Mouse (Mus musculus) embryo, embryonic 11.5 days (tissue): ENCODE measurements at regions not wholly inside any gene's neighbourhood (a gene's known extent, or its start where the extent isn't known, plus 50 kb on each side); places are given as distances from the start of the nearest gene placed in this dataset.

Experiments
- DNase-seq: peaks from one replicate; pipeline ENCODE4 v3.0.0-alpha.2; 2012; ENCODE audit warnings: low read depth, low spot score

DNA sequence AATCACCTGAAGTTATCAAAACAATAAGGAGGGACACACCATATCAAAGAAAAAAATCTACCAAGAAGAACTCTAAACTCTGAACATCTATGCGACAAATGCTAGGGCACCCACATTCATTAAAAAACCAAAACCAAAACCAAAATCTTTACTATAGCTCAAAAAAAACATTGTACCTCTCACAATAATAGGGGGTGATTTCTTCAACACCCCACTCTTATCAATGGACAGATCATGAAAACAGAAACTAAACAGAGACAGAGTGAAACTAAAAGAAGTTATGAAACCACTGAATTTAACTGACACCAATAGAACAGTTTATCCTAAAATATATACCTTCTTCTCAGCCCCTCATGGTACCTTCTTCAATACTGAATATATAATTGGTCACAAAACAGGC, 1314.5 kb upstream of the Gm7489 start:
- no peak for DNase-seq

DNA sequence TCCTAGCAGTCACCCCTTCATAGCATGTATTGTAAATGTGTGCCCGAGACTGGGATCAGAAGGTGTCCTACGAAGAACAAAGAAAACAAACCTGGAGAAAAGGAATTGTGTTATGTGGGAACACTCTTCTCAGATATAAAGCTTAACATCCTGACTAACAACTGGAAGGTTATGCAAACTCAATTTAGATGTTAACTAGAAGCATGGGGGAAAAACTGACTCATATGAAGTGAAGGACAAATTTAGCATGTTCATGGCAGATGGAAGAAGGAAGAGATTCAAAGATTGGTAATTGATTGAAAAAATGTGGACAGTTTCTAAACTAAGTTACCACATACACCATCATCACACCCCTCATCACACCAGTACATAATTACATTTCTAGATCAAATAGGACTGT, 1307.1 kb upstream of the Gm7489 start:
- DNase-seq: no peak

DNA sequence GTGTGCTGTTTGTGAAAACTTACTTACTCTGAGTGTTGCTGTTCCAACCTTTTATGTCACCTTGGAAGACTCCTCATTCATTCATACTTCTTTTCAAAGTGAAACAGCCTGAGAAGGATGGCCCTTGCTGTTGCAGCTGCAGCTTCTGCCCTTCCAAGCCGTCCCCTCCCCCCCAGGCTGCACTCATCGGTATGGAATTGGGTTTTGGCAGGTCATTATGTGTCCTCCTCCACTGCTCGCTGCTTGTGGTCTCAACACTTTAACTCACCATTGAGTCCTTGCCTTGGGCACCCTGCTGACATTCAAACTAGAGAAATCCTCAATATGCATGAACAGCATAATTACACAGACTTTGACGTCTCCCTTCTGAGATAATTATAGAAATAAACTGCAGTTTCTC, 1295.3 kb upstream of the Gm7489 start:
- no peak for DNase-seq

DNA sequence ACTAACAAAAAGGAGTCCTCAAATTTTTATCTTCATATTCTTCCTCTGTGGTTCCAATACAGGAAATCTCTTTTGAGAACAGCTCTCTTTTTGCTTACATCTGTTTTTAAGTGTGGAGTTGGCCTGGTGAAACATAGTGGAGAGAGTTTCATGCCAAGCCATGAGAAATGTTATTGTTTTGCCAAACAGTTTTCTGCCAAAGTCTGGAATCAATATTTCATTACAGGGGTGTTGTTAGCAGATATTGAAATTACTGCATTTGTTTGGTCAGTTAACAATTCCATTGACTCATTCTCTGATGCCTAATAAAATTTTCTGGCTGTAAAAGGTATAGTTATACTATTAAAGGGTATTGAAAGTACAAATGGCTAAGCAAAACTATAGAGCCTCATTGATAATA, 1285.2 kb upstream of the Gm7489 start:
- DNase-seq: no peak

DNA sequence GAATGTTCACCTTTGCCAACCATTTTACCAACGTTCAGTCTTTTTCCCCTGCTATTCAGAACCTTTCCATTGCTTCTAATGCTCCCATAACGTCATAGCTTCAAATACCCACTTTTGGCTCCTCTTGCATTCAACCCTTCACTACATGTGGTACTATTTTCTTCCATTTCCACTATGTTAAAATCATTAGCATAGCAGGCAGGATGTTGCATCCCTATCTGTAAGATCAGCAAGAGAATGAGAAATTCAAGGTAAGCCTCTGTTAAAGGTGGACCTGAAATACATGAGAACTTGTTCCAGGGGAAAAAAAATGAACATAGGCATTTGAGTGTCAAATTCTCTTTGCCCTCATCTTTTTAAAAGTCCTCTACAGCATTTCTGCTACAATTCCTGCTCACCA, 1284.7 kb upstream of the Gm7489 start:
- no peak for DNase-seq

DNA sequence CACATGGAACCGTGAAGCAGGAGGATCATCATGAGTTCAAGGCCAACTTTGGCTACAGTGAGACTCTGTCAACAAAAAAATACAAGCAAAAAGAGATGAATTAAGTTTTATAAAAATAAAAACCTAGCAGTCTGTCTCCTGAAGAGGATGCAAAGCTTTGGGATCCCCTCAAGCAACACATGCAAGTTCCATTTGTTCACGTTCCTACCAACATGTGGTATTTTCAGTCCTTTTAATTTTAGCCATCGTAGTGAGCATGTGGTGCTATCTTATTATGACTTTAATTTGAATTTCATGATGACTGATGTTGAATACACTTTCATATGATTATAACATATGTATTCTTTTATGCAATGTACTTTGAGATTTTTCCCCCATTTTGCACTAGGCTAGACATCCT, 1244.9 kb upstream of the Gm7489 start:
- no peak for DNase-seq

DNA sequence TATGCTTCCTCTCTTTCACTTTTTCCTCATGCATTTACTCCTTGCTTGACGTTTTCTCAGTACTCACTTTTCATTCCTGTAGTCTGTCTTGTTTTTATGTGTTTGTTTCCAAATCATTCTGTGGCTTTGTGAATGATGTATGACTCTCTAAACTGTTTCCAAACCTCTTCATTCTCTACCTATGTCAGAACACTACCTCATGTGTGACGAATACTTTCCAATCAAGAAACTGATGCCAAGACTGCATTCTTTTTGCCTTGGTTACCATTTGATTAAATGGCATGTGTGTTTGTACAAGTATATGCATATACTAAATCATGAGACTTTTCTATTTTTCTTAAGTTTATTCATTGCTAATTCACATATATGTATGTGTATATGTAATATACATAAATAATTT, 1238.7 kb upstream of the Gm7489 start:
- no peak for DNase-seq

DNA sequence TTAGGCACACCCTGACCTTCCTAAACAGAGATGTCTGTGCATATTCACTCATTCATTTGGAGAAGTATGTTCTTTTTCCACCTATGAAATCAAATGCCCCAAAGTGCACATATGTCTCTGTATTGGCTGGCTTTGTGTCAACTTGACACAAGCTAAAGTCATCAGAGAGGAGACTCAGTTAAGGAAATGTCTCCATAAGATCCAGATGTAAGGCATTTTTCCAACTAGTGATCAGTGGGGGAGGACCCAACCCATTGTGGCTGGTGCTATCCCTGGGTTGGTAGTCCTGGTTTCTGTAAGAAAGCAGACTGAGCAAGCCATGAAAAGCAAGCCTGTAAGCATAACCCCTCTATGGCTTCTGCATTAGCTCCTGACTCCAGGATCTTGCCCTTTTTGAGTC, 1226.8 kb upstream of the Gm7489 start:
- no peak for DNase-seq
